ENCODE assay signal across 37 mouse cellular contexts in genomic region chr11:66956303-66956702, GRCm38 (mm10). TPM values are rescaled to one million over a fixed set of nuclear protein-coding genes. Genes with fewer than 3 reads are reported as not detected.
DNase-seq lines count a peak whose midpoint lies in the region; ATAC-seq and TF ChIP-seq lines count a peak whose summit lies in the region.
"Had no signal": no experiment of that assay in that cellular context is flagged by ENCODE, and none has a peak within 500 bp of the region (broad histone marks: within the 10 kb centered on the region; RNA-seq: fewer than 3 reads in every experiment).

Gene Tmem238l, plus strand, starts transcription at chr11:66956638.

- H3K4me1 ChIP-seq in kidney, adult 2 months (ENCODE audit: control insufficient read depth, insufficient read depth, low read length) = no peaks in the 10 kb centered on the region
- 0 out of 2 replicates have a peak, but pooled peaks cover 2% of the 10 kb centered on the region for H3K4me1 ChIP-seq in intestine, embryonic 15.5 days (replicated peaks)
- H3K4me1 ChIP-seq in stomach, postnatal 0 days (replicated peaks; ENCODE audit: control insufficient read depth, insufficient read depth) = no peaks in the 10 kb centered on the region
- H3K4me1 ChIP-seq: embryonic facial prominence, embryonic 10.5 days; hindbrain, embryonic 12.5 days; neural tube, embryonic 13.5 days had no signal

- intact Hi-C loops in left cerebral cortex, postnatal 36 days (cut with DNase I) = no loop called here

- H3K9me3 ChIP-seq in intestine, embryonic 15.5 days = no peaks in the 10 kb centered on the region
- no peaks in the 10 kb centered on the region for H3K9me3 ChIP-seq in stomach, postnatal 0 days (ENCODE audit: control insufficient read depth, low read length)
- H3K9me3 ChIP-seq: embryonic facial prominence, embryonic 10.5 days; hindbrain, embryonic 12.5 days; neural tube, embryonic 13.5 days had no signal

- H3K9ac ChIP-seq in intestine, embryonic 15.5 days = no peak within 1 kb of the TSS
- H3K9ac ChIP-seq in stomach, postnatal 0 days (ENCODE audit: low read length) = no peak within 1 kb of the TSS
- H3K9ac ChIP-seq: forebrain, postnatal 0 days; hindbrain, embryonic 12.5 days; liver, embryonic 14.5 days; lung, embryonic 14.5 days; neural tube, embryonic 13.5 days had no signal

- ATAC-seq in intestine, embryonic 15.5 days = peak; percentile 29
- ATAC-seq in stomach, postnatal 0 days (ENCODE audit: low FRiP score, low TSS enrichment) = peak; percentile 89
- ATAC-seq: forebrain, postnatal 0 days; midbrain, embryonic 16.5 days; Patski had no signal

- DNase-seq in kidney, adult 2 months = peak; percentile 10
- no peak for DNase-seq in kidney, adult 18-20 months
- peak; percentile 43 to 58 for DNase-seq in urinary bladder, adult 18-20 months (ENCODE audit: low spot score in 2 of 2)
- no peak for DNase-seq in urinary bladder, postnatal 4 days (ENCODE audit: low spot score in 2 of 2)
- peak; percentile 70 for DNase-seq in stomach, postnatal 0 days (ENCODE audit: low spot score)
- no peak for DNase-seq in retina, postnatal 1 day
- DNase-seq in left cerebral cortex, postnatal 36 days (ENCODE audit: low spot score in 2 of 2) = no peak
- DNase-seq: adrenal gland, postnatal 36 days; B cell, adult 2 months; cerebellum, adult 11 months; cerebellum, adult 9-11 months; forebrain, postnatal 0 days; gastrocnemius, postnatal 25 days; heart, adult 2 months; lung, embryonic 14.5 days; right cerebral cortex, adult 18-20 months; right cerebral cortex, postnatal 4 days; thymus, postnatal 25 days had no signal

- H3K4me3 ChIP-seq in kidney, adult 2 months (ENCODE audit: insufficient read depth, low read depth, low read length) = no peak within 1 kb of the TSS
- H3K4me3 ChIP-seq in intestine, embryonic 15.5 days (replicated peaks) = no peak within 1 kb of the TSS
- peak within 1 kb of the TSS; percentile 4; the same call in 1 of the 2 replicates for H3K4me3 ChIP-seq in stomach, postnatal 0 days (ENCODE audit: low read depth, low read length)
- H3K4me3 ChIP-seq: embryonic facial prominence, embryonic 10.5 days; heart, adult 2 months; hindbrain, embryonic 12.5 days; myocyte; neural tube, embryonic 13.5 days had no signal

- TF ChIP-seq EP300 in stomach, postnatal 0 days (optimal IDR thresholded peaks at IDR 0.05) = no peak

- no peaks in the 10 kb centered on the region for H3K27me3 ChIP-seq in kidney, adult 2 months (replicated peaks; ENCODE audit: control insufficient read depth, insufficient read depth, low read length)
- no peaks in the 10 kb centered on the region for H3K27me3 ChIP-seq in intestine, embryonic 15.5 days (replicated peaks)
- H3K27me3 ChIP-seq in stomach, postnatal 0 days (ENCODE audit: control insufficient read depth, insufficient read depth, low read length) = no peaks in the 10 kb centered on the region
- H3K27me3 ChIP-seq: hindbrain, embryonic 12.5 days; neural tube, embryonic 13.5 days had no signal

- no peaks in the 10 kb centered on the region for H3K36me3 ChIP-seq in kidney, adult 2 months (ENCODE audit: control insufficient read depth, insufficient read depth, low read length)
- no peaks in the 10 kb centered on the region for H3K36me3 ChIP-seq in intestine, embryonic 15.5 days
- no peaks in the 10 kb centered on the region for H3K36me3 ChIP-seq in stomach, postnatal 0 days (ENCODE audit: control insufficient read depth, insufficient read depth, low read length)
- H3K36me3 ChIP-seq: embryonic facial prominence, embryonic 10.5 days; G1E; hindbrain, embryonic 12.5 days; neural tube, embryonic 13.5 days had no signal

- no peak for TF ChIP-seq POLR2A in kidney, adult 2 months (IDR thresholded peaks at IDR 0.05; ENCODE audit: low read depth, low read length)

- no peak for TF ChIP-seq CTCF in kidney, adult 2 months (conservative IDR thresholded peaks at IDR 0.05; ENCODE audit: insufficient read depth, insufficient read length, low read depth, low read length)
- no peak for TF ChIP-seq CTCF in stomach, postnatal 0 days (IDR thresholded peaks at IDR 0.05; ENCODE audit: low read depth)

- H3K27ac ChIP-seq in kidney, adult 2 months (ENCODE audit: insufficient read depth, low read depth, low read length) = peak within 1 kb of the TSS; percentile 5; the same call in 1 of the 2 replicates
- no peak within 1 kb of the TSS for H3K27ac ChIP-seq in intestine, embryonic 15.5 days
- peak within 1 kb of the TSS; percentile 69 for H3K27ac ChIP-seq in stomach, postnatal 0 days (replicated peaks)
- H3K27ac ChIP-seq: embryonic facial prominence, embryonic 10.5 days; heart, adult 2 months; hindbrain, embryonic 12.5 days; liver, embryonic 14.5 days; neural tube, embryonic 13.5 days had no signal

- 69% methylated on average over 9 of the region's 9 CpGs for WGBS in kidney, adult 2 months
- 70% methylated on average over 9 of the region's 9 CpGs for WGBS in intestine, embryonic 15.5 days
- WGBS in stomach, postnatal 0 days = 58% methylated on average over 9 of the region's 9 CpGs

- H3K4me2 ChIP-seq in intestine, embryonic 15.5 days (replicated peaks) = no peak within 1 kb of the TSS; the same call in 1 of the 2 replicates
- H3K4me2 ChIP-seq in stomach, postnatal 0 days (replicated peaks; ENCODE audit: low read depth) = peak within 1 kb of the TSS; percentile 32
- H3K4me2 ChIP-seq: hindbrain, embryonic 12.5 days; lung, embryonic 14.5 days; neural tube, embryonic 13.5 days had no signal

RNA-seq across cellular contexts. Expression of gene Tmem238l, which starts in this region (rescaled TPM):
- polyA plus RNA-seq in kidney, adult 2 months (2012; rRNA removed) = 5.3 and 5.8 TPM in 2 replicates
- 1.2 and 1.9 TPM in 2 replicates for polyA plus RNA-seq in intestine, embryonic 15.5 days (2015; fragmentation: Nextera tagmentation; extraction: Ambion mirVana)
- polyA plus RNA-seq in stomach, postnatal 0 days (2015; fragmentation: Nextera tagmentation; extraction: Ambion mirVana) = 21.4 and 24.8 TPM in 2 replicates
- total RNA-seq in left cerebral cortex, postnatal 36 days (2021) = not detected
- total RNA-seq: adrenal gland, adult 18-20 months; adrenal gland, postnatal 36 days; CH12.LX; forebrain, postnatal 0 days; G1E; gastrocnemius, postnatal 25 days; heart, adult 2 months; heart, postnatal 25 days; layer of hippocampus, adult 8-10 months; left cerebral cortex, postnatal 25 days; megakaryocyte-erythroid progenitor cell, adult 5-6 weeks had no signal
- polyA plus RNA-seq: cortical plate, adult 2 months; embryonic facial prominence, embryonic 10.5 days; forebrain, postnatal 0 days; G1E; heart, adult 2 months; heart, embryonic 14.5 days; hindbrain, embryonic 12.5 days; limb, embryonic 14.5 days; liver, embryonic 14.5 days; lung, embryonic 14.5 days; midbrain, embryonic 16.5 days; myocyte; neural tube, embryonic 13.5 days; Patski; testis, adult 2 months had no signal

Comparison
In these comparisons a context has a peak if more than half of its experiments do, and no peak if none do; other contexts are left out.
1. DNase-seq: peak in kidney, adult 2 months (single experiment), urinary bladder, adult 18-20 months (2 of 2) and stomach, postnatal 0 days (single experiment); none in kidney, adult 18-20 months (single experiment), urinary bladder, postnatal 4 days (0 of 2), retina, postnatal 1 day (single experiment) and left cerebral cortex, postnatal 36 days (0 of 2).